ENCODE assay signal across 9 mouse cellular contexts in genomic region chr4:101508851-101509577, GRCm38 (mm10). TPM values are rescaled to one million over a fixed set of nuclear protein-coding genes. Genes with fewer than 3 reads are reported as not detected.
DNase-seq lines count a peak whose midpoint lies in the region; ATAC-seq and TF ChIP-seq lines count a peak whose summit lies in the region.
"Had no signal": no experiment of that assay in that cellular context is flagged by ENCODE, and none has a peak within 500 bp of the region (broad histone marks: within the 10 kb centered on the region; RNA-seq: fewer than 3 reads in every experiment).

No protein-coding gene starts in this region.

- peak in 1 of 2 experiments; percentile 5 for DNase-seq in heart, adult 2 months
- no peak for DNase-seq in heart, postnatal 25 days (ENCODE audit: low spot score)
- DNase-seq in kidney, adult 11 months, result peak; percentile 64
- DNase-seq in limb, embryonic 14.5 days (ENCODE audit: low spot score), result no peak
- DNase-seq in thymus, postnatal 0 days (ENCODE audit: low spot score), result peak; percentile 76

- no peak for TF ChIP-seq POLR2A in heart, adult 2 months (IDR thresholded peaks at IDR 0.05; ENCODE audit: insufficient read depth, low read depth, low read length)
- no peak for TF ChIP-seq POLR2A in limb, embryonic 14.5 days (IDR thresholded peaks at IDR 0.05; ENCODE audit: borderline replicate concordance, extremely low read depth, insufficient read depth, insufficient read length)

- no peak overlapping the region for H3K27ac ChIP-seq in heart, adult 2 months
- H3K27ac ChIP-seq in forebrain, embryonic 12.5 days, result peak overlapping the region; percentile 0; the same call in 1 of the 2 replicates
- H3K27ac ChIP-seq in limb, embryonic 14.5 days (replicated peaks; ENCODE audit: low read depth, low read length), result no peak overlapping the region
- H3K27ac ChIP-seq in neural tube, embryonic 13.5 days (replicated peaks), result peak overlapping the region; percentile 76

- intact Hi-C loops in heart, adult 2 months (cut with DNase I), result no loop called here
- intact Hi-C loops in heart, postnatal 25 days (cut with DNase I), result no loop called here

- TF ChIP-seq CTCF in heart, adult 2 months (IDR thresholded peaks at IDR 0.05), result no peak

- no peaks in the 10 kb centered on the region for H3K79me2 ChIP-seq in heart, adult 2 months (replicated peaks; ENCODE audit: control insufficient read depth, insufficient read depth, low read length)

- TF ChIP-seq EP300 in heart, adult 2 months (IDR thresholded peaks at IDR 0.05; ENCODE audit: insufficient read depth, low read depth, low read length), result no peak

- peak overlapping the region; percentile 89 for H3K4me2 ChIP-seq in forebrain, embryonic 12.5 days
- peak overlapping the region; percentile 78 for H3K4me2 ChIP-seq in limb, embryonic 14.5 days (replicated peaks; ENCODE audit: low read depth, low read length, severe bottlenecking)
- H3K4me2 ChIP-seq in neural tube, embryonic 13.5 days, result peak overlapping the region; percentile 87

- no peaks in the 10 kb centered on the region; the same call in 1 of the 2 replicates for H3K4me1 ChIP-seq in heart, adult 2 months (ENCODE audit: control insufficient read depth, insufficient read depth, low read length)
- peaks cover 18% of the 10 kb centered on the region for H3K4me1 ChIP-seq in forebrain, embryonic 12.5 days
- peaks cover 12% of the 10 kb centered on the region for H3K4me1 ChIP-seq in limb, embryonic 14.5 days (ENCODE audit: control insufficient read depth, insufficient read depth, low read length)
- peaks cover 16% of the 10 kb centered on the region for H3K4me1 ChIP-seq in neural tube, embryonic 13.5 days (replicated peaks)

- no peaks in the 10 kb centered on the region for H3K9me3 ChIP-seq in forebrain, embryonic 12.5 days
- no peaks in the 10 kb centered on the region for H3K9me3 ChIP-seq in limb, embryonic 14.5 days (ENCODE audit: control insufficient read depth, low read length)
- no peaks in the 10 kb centered on the region for H3K9me3 ChIP-seq in neural tube, embryonic 13.5 days

- H3K9ac ChIP-seq in heart, adult 2 months (ENCODE audit: low read depth, low read length), result peak overlapping the region; percentile 19; the same call in 1 of the 2 replicates
- H3K9ac ChIP-seq in forebrain, embryonic 12.5 days, result peak overlapping the region; percentile 58
- peak overlapping the region; percentile 41; the same call in 1 of the 2 replicates for H3K9ac ChIP-seq in limb, embryonic 14.5 days (ENCODE audit: low read depth, low read length, severe bottlenecking)
- H3K9ac ChIP-seq in neural tube, embryonic 13.5 days, result peak overlapping the region; percentile 76

- 17% methylated on average over 30 of the region's 30 CpGs for WGBS in heart, adult 2 months
- 3% methylated on average over 30 of the region's 30 CpGs for WGBS in forebrain, embryonic 12.5 days
- WGBS in limb, embryonic 14.5 days, result under 1% methylated on average over 28 of the region's 30 CpGs
- WGBS in neural tube, embryonic 13.5 days, result 2% methylated on average over 30 of the region's 30 CpGs

- peak overlapping the region; percentile 9; the same call in 1 of the 2 replicates for H3K4me3 ChIP-seq in heart, adult 2 months
- H3K4me3 ChIP-seq in forebrain, embryonic 12.5 days (replicated peaks), result peak overlapping the region; percentile 43
- peak overlapping the region; percentile 36 for H3K4me3 ChIP-seq in limb, embryonic 14.5 days (replicated peaks; ENCODE audit: low read length)
- H3K4me3 ChIP-seq in neural tube, embryonic 13.5 days, result peak overlapping the region; percentile 52

- H3K36me3 ChIP-seq in heart, adult 2 months (ENCODE audit: control insufficient read depth, insufficient read depth, low read length), result no peaks in the 10 kb centered on the region
- no peaks in the 10 kb centered on the region for H3K36me3 ChIP-seq in forebrain, embryonic 12.5 days (replicated peaks)
- H3K36me3 ChIP-seq in limb, embryonic 14.5 days (ENCODE audit: control insufficient read depth, insufficient read depth, low read length), result no peaks in the 10 kb centered on the region
- H3K36me3 ChIP-seq in neural tube, embryonic 13.5 days, result no peaks in the 10 kb centered on the region

- peaks cover 6% of the 10 kb centered on the region for H3K27me3 ChIP-seq in heart, adult 2 months (ENCODE audit: control insufficient read depth, insufficient read depth, low read length)
- H3K27me3 ChIP-seq in forebrain, embryonic 12.5 days, result peaks cover 23% of the 10 kb centered on the region
- peaks cover 11% of the 10 kb centered on the region; the same call in 1 of the 2 replicates for H3K27me3 ChIP-seq in limb, embryonic 14.5 days (ENCODE audit: control insufficient read depth, insufficient read depth, low read length)
- H3K27me3 ChIP-seq in neural tube, embryonic 13.5 days, result no peaks in the 10 kb centered on the region
- H3K27me3 ChIP-seq: CH12.LX had no signal

- ATAC-seq in cerebellum, adult (ENCODE audit: insufficient number of reproducible peaks, low FRiP score, low TSS enrichment), result peak; percentile 81
- peak; percentile 75 for ATAC-seq in forebrain, embryonic 12.5 days (ENCODE audit: low FRiP score)
- peak; percentile 47; the same call in 1 of the 2 replicates for ATAC-seq in limb, embryonic 14.5 days (ENCODE audit: low FRiP score, low read depth)
- ATAC-seq in neural tube, embryonic 13.5 days (ENCODE audit: low read depth), result peak; percentile 71

RNA-seq across cellular contexts. Expression of gene Dnajc6, which starts 12.6 kb away (rescaled TPM):
- under 1 TPM; 0.29 to 0.41 TPM for total RNA-seq in heart, adult 2 months (2021)
- polyA plus RNA-seq in heart, adult 2 months (2012; rRNA removed), result 0.35 and 1.2 TPM in 2 replicates
- total RNA-seq in heart, postnatal 25 days (2021), result under 1 TPM; 0.42 to 0.56 TPM
- 8.7 and 11.0 TPM in 2 replicates for polyA plus RNA-seq in forebrain, embryonic 12.5 days (2016; fragmentation: Nextera tagmentation; extraction: Ambion mirVana)
- polyA plus RNA-seq in limb, embryonic 14.5 days (2012; rRNA removed), result 0.82 and 0.85 TPM in 2 replicates
- polyA plus RNA-seq in limb, embryonic 14.5 days (2014; fragmentation: Nextera tagmentation; extraction: Ambion mirVana), result 0.53 and 0.98 TPM in 2 replicates
- 34.1 and 34.2 TPM in 2 replicates for polyA plus RNA-seq in neural tube, embryonic 13.5 days (2015; fragmentation: Nextera tagmentation; extraction: Ambion mirVana)
- polyA plus RNA-seq in thymus, postnatal 0 days (2015; fragmentation: Nextera tagmentation; extraction: Ambion mirVana), result 9.6 and 13.8 TPM in 2 replicates
- total RNA-seq: CH12.LX had no signal

Comparison
In these comparisons a context has a peak if more than half of its experiments do, and no peak if none do; other contexts are left out.
1. DNase-seq: peak in kidney, adult 11 months (single experiment) and thymus, postnatal 0 days (single experiment); none in heart, postnatal 25 days (single experiment) and limb, embryonic 14.5 days (single experiment).
2. H3K27ac ChIP-seq: peak in forebrain, embryonic 12.5 days (single experiment) and neural tube, embryonic 13.5 days (single experiment); none in heart, adult 2 months (single experiment) and limb, embryonic 14.5 days (single experiment).
3. H3K9ac ChIP-seq: peak in every context shown above with its lines; median percentile 76 in neural tube, embryonic 13.5 days; 58 in forebrain, embryonic 12.5 days; 41 in limb, embryonic 14.5 days; 19 in heart, adult 2 months.
4. Peak in every context shown above with its lines, with median percentiles within 50 percentile points of each other: H3K4me3 ChIP-seq, ATAC-seq and H3K4me2 ChIP-seq.